Mouse (Mus musculus) liver, adult (tissue): ENCODE data around the gene Jkamp.

Experiments used
- GATA4 ChIP-seq: IDR thresholded peaks from 2 replicates; pipeline ENCODE4 v1.6.1; 2014; ENCODE audit warnings: mild to moderate bottlenecking, low read length; ENCODE audit not compliant: insufficient replicate concordance

Jkamp gene

DNA sequence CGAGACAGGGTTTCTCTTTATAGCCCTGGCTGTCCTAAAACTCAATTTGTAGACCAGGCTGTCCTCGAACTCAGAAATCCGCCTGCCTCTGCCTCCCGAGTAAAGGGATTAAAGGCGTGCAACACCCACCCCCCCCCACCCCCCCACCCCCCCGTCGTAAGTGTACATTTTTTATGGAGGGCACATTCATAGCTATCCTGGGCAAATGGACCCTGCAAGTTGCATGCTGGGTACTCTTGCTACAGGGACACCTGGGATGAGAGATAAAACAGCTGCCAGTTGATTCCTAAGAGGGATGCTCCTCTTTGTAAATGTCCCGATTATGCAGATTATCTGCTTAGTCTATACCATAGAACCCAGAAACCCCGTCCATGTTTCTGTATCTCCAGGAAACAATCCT, 2.1 kb upstream of the Jkamp start:
- no peak for TF ChIP-seq GATA4

DNA sequence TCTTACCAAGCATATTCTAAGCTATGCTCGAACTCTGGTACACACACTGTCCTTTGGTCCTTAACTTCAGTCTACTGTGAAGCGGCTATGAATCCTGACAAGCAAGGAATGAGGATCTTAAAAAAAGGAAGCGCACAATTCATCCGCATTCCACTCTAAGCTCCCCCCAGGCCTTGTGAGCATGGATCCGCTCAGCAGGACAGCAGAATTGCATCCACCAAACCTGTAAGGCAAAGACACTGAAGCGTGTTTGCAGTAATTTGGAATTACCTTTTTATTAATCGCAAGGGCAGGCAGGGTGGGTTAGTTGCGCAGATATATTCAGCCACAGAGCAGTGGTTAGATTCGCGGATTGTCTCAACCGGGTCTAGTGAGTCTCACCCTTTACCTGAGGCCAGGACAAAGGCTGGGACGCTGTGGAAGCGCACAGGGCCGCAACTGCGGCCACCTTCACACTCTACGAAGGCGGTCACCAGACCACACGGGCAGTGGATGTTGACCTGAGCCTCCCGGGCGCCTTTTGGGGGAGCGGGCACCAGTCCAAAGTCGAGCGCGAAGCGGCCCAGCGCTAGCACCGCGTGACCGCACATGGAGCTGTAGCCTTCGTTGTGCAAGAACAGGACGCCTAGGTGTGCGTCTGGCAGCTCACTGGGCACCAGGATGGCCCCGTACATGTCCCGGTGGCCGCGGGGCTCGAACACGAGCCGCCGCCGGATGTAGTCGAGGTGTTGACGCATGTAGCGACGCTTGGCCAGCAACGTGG, 947 bp upstream of the Jkamp start:
- TF ChIP-seq GATA4 = no peak

DNA sequence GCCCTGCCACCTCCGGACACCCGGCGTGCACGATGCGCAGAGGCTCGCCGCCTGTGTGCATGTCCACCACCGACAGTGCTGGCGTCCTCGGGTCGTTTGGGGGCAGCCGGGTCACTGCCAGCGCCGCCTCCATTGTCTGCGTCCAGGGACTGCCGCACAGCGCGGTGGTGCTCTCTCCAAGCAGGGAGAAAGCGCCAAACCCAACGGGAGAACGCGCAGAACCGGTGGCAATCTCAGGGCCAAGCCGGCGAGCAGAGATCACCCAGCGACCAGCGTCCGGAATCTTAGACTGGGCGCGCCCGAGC, 413 bp upstream of the Jkamp start:
- no peak for TF ChIP-seq GATA4

DNA sequence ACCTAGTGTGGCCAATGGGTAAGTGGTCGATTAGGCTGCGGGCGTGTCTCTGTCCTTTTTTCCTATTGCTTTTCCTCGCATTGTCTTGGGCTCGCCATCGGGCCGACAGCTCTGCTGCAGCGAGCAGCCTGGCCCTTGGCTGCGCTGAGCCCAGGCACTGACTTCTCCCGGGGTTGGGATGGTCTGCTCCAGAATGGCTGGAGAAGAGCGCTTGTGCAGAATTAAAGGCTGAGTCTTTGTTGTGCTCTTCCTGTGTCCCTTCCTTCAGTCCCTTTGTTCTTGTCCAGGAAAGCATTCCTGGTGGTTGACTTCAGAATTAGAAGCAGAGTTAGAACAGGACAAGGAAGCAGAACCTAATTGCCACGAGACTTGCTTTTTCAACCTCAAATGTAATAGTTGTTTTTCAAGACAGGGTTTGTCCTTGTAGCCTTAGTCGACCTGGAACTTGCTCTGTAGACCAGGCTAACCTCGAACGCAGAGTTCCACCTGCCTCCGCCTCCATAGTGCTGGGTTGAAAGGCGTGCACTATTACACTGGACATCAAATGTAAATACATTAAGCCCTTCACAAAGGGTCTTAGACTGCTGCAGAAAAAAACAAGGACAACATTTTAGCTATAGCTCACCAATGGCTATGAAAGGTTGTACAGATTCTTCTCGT, 907 bp downstream of the Jkamp start:
- TF ChIP-seq GATA4 = no peak

DNA sequence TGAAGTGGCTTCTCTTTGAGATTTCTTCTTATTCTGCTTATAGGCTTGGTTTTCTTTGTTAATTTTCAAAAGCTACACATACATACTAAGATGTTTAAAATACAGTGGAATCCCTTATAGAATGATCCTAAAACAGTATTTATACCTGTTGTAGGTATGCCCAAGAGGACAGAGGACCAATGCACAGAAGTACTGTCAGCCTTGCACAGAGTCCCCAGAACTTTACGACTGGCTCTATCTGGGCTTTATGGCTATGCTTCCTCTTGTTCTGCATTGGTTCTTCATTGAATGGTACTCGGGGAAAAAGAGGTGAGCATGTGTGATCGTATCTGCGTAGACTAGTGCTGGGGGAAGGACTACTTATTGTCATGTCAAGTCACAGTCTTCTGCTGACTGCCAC, 4.4 kb downstream of the Jkamp start:
- no peak for TF ChIP-seq GATA4

DNA sequence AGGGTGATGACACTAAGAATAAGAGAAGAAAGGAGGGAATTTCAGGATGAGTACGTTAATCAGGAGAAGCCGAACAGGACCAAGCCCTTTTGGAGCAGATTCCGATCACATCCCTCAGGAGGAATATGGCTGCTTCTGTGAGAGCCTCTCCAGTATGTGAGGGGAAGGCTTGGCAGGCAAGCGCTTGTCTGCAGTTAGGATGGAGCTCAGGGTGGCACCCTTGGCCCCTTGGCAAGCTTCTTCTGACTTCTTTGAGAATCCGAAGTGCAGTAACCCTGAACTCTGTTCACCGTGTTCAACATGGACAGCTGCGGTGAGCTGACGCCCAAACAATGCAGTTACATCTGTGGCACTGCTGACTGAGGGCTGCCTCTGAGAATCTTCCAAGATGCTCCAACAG, 11.6 kb downstream of the Jkamp start:
- TF ChIP-seq GATA4 = no peak

DNA sequence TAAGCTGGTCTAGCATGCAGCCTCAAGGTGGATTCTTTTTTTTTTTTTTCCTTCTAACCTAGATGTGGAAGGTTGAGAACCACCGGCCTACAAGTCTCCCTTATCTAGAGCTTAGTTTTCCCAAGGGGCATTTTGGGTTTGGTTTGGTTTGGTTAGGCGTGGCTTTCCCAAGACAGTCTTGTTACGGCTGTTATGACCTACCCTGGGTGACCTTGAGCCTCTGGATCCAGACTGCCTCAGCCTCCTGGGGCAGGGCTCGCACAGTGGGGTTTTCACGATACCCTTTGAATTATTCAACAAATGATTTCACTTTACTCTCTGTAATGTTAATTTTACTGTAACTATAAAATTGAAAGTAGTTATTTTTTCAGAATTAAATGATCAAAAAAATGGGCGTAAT, 17.4 kb downstream of the Jkamp start:
- no peak for TF ChIP-seq GATA4

DNA sequence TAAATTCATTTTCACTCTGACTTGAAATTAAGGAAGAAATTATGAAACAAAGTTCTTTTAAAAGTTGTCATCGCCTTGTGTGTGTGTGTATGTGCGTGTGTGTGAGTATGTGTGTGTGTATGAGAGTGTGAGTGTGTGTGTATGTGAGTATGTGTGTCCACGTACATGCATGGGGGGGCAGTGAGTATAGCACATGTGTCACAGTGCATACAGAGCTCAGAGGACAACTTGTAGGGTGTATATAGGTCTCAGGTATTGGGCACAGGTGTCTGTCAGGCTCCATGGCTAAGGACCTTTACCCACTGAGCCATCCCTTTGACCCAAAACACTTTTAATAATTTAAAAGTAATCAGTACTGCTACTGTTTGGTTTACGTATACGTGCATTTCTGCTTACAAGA, 18.6 kb downstream of the Jkamp start:
- no peak for TF ChIP-seq GATA4

DNA sequence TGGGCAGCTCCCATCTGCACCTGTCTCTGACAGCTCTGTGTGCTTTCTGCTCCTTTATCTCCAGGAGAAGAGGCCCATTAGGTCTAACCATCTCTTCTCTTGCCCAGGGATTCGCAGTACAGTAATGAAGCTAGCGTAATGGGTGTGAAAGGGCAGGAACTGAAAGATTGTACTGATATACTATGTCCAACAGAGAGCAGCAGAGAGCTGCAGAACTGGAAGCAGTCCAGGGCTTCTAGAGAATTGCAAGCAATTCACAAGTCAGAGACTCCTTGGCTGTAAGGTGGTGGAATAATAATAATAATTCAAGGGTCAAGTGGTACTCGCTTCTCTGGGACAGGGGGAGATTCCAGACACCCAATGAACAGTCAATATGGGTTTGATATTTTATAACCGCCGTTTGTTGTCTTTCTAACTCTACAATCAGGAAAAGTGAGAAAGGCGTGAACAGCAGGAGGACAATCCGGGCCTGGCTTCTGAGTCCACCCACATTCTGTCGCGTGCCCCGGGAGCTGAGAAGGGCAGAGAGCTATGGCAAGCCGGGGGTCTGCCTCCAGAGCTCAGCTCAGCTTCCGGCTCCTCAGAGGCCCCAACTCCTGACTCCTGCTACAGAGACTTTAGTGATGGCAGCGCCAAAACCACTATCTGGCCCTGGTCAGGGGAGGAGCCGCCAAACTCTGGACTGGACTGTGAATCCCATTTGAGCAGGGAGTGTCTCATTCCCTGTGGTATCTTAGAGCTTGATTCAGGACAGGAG, 19.3 kb downstream of the Jkamp start:
- TF ChIP-seq GATA4 = peak; percentile 40; the same call in 1 of the 2 replicates

DNA sequence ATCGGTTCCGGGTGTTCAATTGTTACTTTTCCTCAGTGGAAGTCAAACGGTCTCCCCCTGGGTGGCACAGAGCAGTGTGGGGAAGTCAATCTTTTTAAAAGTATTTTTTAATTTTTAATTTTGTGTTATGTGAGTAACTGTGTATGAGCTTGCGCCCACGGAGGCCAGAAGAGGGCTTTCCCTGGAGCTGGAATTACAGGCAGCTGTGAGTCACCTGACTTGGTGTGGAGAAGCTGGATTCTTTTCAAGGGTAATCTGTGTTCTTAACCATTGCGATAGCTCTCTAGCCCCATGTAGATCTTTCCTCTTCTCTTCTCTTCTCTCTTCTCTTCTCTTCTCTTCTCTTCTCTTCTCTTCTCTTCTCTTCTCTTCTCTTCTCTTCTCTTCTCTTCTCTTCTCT, 29.7 kb downstream of the Jkamp start:
- no peak for TF ChIP-seq GATA4

DNA sequence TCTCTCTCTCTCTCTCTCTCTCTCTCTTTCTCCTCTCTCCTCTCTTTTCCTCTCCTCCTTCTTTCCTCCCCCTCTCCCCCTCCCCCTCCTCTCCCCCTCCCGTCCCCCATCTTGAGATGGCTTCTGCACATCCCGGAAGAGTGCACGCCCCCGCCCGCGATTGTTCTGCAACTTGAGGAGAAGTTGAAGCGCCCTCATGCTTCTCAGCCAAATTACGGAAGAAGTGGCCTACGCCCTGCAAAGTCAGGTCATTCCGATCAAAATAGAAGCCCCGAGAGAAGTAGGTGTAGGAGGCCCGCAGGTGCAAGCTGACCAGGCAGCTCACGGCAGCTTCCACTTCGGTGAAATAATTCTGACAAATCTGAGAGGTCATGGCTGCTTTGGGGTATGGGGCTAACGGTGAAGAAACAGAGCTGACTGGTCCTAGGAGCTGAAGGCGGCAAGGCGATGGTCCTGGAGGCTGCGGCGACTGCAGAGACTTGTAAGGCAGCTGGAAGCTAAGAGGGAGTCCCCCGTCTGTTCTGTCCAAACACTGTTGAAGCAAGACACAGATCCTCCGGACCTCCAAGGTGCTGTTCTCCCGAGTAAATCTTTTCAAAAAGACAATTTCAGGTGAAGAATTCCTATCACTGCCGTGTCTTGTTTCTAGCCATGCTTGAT, 30.4 kb downstream of the Jkamp start:
- no peak for TF ChIP-seq GATA4

DNA sequence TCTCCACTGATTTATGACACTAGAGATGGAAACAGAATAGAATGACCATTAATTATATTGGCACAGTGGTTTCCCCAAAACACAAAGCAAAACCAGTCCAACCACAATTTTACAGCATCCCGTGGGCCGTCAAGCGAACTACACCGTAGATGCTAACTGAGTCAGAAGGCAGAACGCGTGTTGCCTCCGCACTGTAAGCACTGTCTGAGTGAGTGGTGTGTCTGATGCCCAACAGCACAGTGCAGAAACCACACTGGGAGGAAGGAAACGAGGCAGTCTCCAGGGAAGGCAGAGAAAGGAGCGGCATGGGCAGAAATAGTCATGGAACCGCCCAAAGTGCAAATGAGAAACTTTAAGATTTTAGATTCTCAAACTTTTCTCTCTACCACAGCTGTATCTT, 43.8 kb downstream of the Jkamp start:
- TF ChIP-seq GATA4 = no peak

DNA sequence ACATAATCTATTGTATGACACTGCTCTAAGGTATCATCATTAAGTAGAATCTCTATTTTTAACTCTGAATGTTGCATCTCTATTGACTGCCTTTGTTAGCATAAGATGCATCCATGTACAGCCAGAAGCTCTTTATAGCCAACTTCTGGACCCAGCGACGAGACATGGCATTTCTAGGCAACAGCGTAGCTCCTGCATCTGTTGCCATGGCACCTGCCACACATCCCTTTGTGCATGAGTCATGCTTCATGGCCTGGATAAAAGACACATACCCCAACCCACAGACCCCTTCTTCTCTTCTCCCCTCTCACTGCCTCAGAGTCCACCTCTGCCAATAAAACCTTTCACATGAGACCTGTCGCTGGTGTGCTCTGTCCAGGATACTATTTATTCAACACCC, 65.4 kb downstream of the Jkamp start:
- TF ChIP-seq GATA4 = no peak
